Mouse (Mus musculus) midbrain, embryonic 13.5 days (tissue): Measurements from ENCODE around the gene Zfp612. TPM values are rescaled to one million over a fixed set of nuclear protein-coding genes. Genes with fewer than 3 reads are reported as not detected.
A peak's percentile ranks its signal among the peaks of the same experiment; 100 is the strongest.
"Not testable (repeated sequence)": the region's sequence is repeated elsewhere in the genome, so short reads cannot be mapped to it uniquely, and the experiment has no call there.

ENCODE experiments used
- ATAC-seq: fragments of 200-750 bp; cut with Nextera tagmentation; 2 replicates; pipeline ENCODE4 v1.8.0; 2017; ENCODE audit warnings: mild to moderate bottlenecking, moderate TSS enrichment, moderate library complexity
- H3K27ac ChIP-seq: fragments of 300-500 bp; sonication (generic); 2 replicates; pipeline ENCODE4 v1.5.1; 2015; ENCODE audit warnings: inconsistent platforms, mild to moderate bottlenecking, moderate library complexity
- H3K27me3 ChIP-seq: fragments of 300-500 bp; sonication (generic); 2 replicates; pipeline ENCODE4 v1.6.1; 2015; ENCODE audit warnings: mild to moderate bottlenecking, inconsistent platforms
- H3K36me3 ChIP-seq: fragments of 300-500 bp; sonication (generic); 2 replicates; pipeline ENCODE4 v1.6.1; 2015; ENCODE audit warnings: mild to moderate bottlenecking, inconsistent platforms
- H3K4me1 ChIP-seq: fragments of 300-500 bp; sonication (generic); replicated peaks from 2 replicates; pipeline ENCODE4 v1.6.1; 2015; ENCODE audit warnings: inconsistent platforms
- H3K4me2 ChIP-seq: fragments of 300-500 bp; sonication (generic); replicated peaks from 2 replicates; pipeline ENCODE4 v1.6.1; 2015; ENCODE audit warnings: moderate library complexity, mild to moderate bottlenecking, inconsistent platforms
- H3K4me3 ChIP-seq: fragments of 300-500 bp; sonication (generic); replicated peaks from 2 replicates; pipeline ENCODE4 v1.5.1; 2015; ENCODE audit warnings: mild to moderate bottlenecking, inconsistent platforms
- H3K9ac ChIP-seq: fragments of 300-500 bp; sonication (generic); replicated peaks from 2 replicates; pipeline ENCODE4 v1.6.1; 2015; ENCODE audit warnings: mild to moderate bottlenecking, inconsistent platforms
- H3K9me3 ChIP-seq: fragments of 300-500 bp; sonication (generic); 2 replicates; pipeline ENCODE4 v1.6.1; 2016; ENCODE audit warnings: mild to moderate bottlenecking, inconsistent platforms
- WGBS: fragments of 180-500 bp; shearing (Covaris S2); methylation state at CpG from one replicate; pipeline ENCODE4 v1.1.7; 2015; 5-methylcytosine and 5-hydroxymethylcytosine counted together
- polyA plus RNA-seq: library from polyadenylated mRNA; unstranded; fragments of >200 nt; fragmentation: Nextera tagmentation; extraction: Ambion mirVana; gene quantifications from 2 replicates; pipeline ENCODE4 v1.2.1, GENCODE M21; 2015

Gene Zfp612
- polyA plus RNA-seq, result 19.8 and 20.3 TPM in 2 replicates

GRCm38 (mm10) chr8:110079282-110080221, at the start of gene Zfp612:
TSS of gene Zfp612 (plus strand) at chr8:110079746.
- Histone ChIP-seq H3K9me3 (no peaks in the 10 kb centered on the region), H3K9ac (peak within 1 kb of the TSS; percentile 86), H3K36me3 (peaks cover 25% of the 10 kb centered on the region), H3K27ac (peak within 1 kb of the TSS; percentile 44), H3K4me3 (peak within 1 kb of the TSS; percentile 78), H3K27me3 (peaks cover 4% of the 10 kb centered on the region; the same call in 1 of the 2 replicates), H3K4me1 (peaks cover 26% of the 10 kb centered on the region), H3K4me2 (peak within 1 kb of the TSS; percentile 77)
- 6% methylated on average over 54 of the region's 54 CpGs for WGBS
- peak; percentile 97 for ATAC-seq

GRCm38 (mm10) chr8:110033771-110034170, 45.8 kb upstream of the Zfp612 start:
- WGBS, result 32% methylated on average over 8 of the region's 8 CpGs
- not testable (repeated sequence) for H3K27ac ChIP-seq

GRCm38 (mm10) chr8:110034331-110034730, 45.2 kb upstream of the Zfp612 start:
- no peaks in the 10 kb centered on the region for H3K27me3 ChIP-seq

More at GRCm38 (mm10) chr8:110033771-110034170, 45.8 kb upstream of the Zfp612 start:
- H3K4me1 ChIP-seq, result peaks cover 11% of the 10 kb centered on the region
- H3K27me3 ChIP-seq, H3K4me2 ChIP-seq, ATAC-seq, H3K9ac ChIP-seq, H3K36me3 ChIP-seq, H3K9me3 ChIP-seq, H3K4me3 ChIP-seq: not testable (repeated sequence)

GRCm38 (mm10) chr8:110036156-110036555, 43.4 kb upstream of the Zfp612 start:
- Histone ChIP-seq H3K4me2 (no peak overlapping the region), H3K27me3 (no peaks in the 10 kb centered on the region), H3K27ac (no peak overlapping the region), H3K4me1 (peaks cover 11% of the 10 kb centered on the region), H3K9me3 (no peaks in the 10 kb centered on the region), H3K9ac (no peak overlapping the region), H3K4me3 (no peak overlapping the region), H3K36me3 (no peaks in the 10 kb centered on the region)
- WGBS, result 64% methylated on average over 2 of the region's 2 CpGs
- no peak for ATAC-seq

More at GRCm38 (mm10) chr8:110034331-110034730, 45.2 kb upstream of the Zfp612 start:
- Histone ChIP-seq H3K9ac (no peak overlapping the region), H3K36me3 (no peaks in the 10 kb centered on the region), H3K27ac (no peak overlapping the region), H3K9me3 (peaks cover 2% of the 10 kb centered on the region; the same call in 1 of the 2 replicates), H3K4me2 (no peak overlapping the region), H3K4me1 (peaks cover 11% of the 10 kb centered on the region), H3K4me3 (no peak overlapping the region)
- ATAC-seq, result no peak
- WGBS, result 57% methylated on average over 4 of the region's 4 CpGs

GRCm38 (mm10) chr8:110039216-110039615, 40.3 kb upstream of the Zfp612 start:
- H3K4me1 ChIP-seq, result peaks cover 5% of the 10 kb centered on the region
- H3K4me2 ChIP-seq, result no peak overlapping the region
- H3K36me3 ChIP-seq, result no peaks in the 10 kb centered on the region
- no peaks in the 10 kb centered on the region for H3K27me3 ChIP-seq
- 48% methylated on average over 7 of the region's 7 CpGs for WGBS
- no peak overlapping the region for H3K4me3 ChIP-seq
- no peak for ATAC-seq
- H3K9ac ChIP-seq, result no peak overlapping the region
- H3K27ac ChIP-seq, result no peak overlapping the region
- no peaks in the 10 kb centered on the region for H3K9me3 ChIP-seq

GRCm38 (mm10) chr8:110039659-110040058, 39.9 kb upstream of the Zfp612 start, which contains the start of gene Chst4:
TSS of gene Chst4 (minus strand) at chr8:110039740.
- Histone ChIP-seq H3K27me3 (no peaks in the 10 kb centered on the region), H3K4me1 (0 out of 2 replicates have a peak, but pooled peaks cover under 1% of the 10 kb centered on the region), H3K36me3 (no peaks in the 10 kb centered on the region), H3K9me3 (no peaks in the 10 kb centered on the region), H3K4me2 (no peak within 1 kb of the TSS), H3K9ac (no peak within 1 kb of the TSS), H3K27ac (no peak within 1 kb of the TSS), H3K4me3 (no peak within 1 kb of the TSS)
- ATAC-seq, result no peak
- 87% methylated on average over 5 of the region's 5 CpGs for WGBS

GRCm38 (mm10) chr8:110040509-110040908, 39.0 kb upstream of the Zfp612 start:
- no peak for ATAC-seq
- no peaks in the 10 kb centered on the region for H3K36me3 ChIP-seq

GRCm38 (mm10) chr8:110051208-110051607, 28.3 kb upstream of the Zfp612 start:
- H3K36me3 ChIP-seq, result no peaks in the 10 kb centered on the region
- no peaks in the 10 kb centered on the region for H3K4me1 ChIP-seq
- no peak overlapping the region for H3K27ac ChIP-seq
- no peak overlapping the region for H3K9ac ChIP-seq
- H3K4me2 ChIP-seq, result no peak overlapping the region
- no peaks in the 10 kb centered on the region for H3K9me3 ChIP-seq
- WGBS, result 89% methylated on average over 6 of the region's 6 CpGs
- no peak overlapping the region for H3K4me3 ChIP-seq
- no peak for ATAC-seq
- H3K27me3 ChIP-seq, result no peaks in the 10 kb centered on the region

More at GRCm38 (mm10) chr8:110040509-110040908, 39.0 kb upstream of the Zfp612 start:
- H3K27ac ChIP-seq, result no peak overlapping the region
- no peak overlapping the region for H3K4me3 ChIP-seq
- no peaks in the 10 kb centered on the region for H3K27me3 ChIP-seq
- no peak overlapping the region for H3K9ac ChIP-seq
- no peak overlapping the region for H3K4me2 ChIP-seq
- 82% methylated on average over 4 of the region's 4 CpGs for WGBS
- no peaks in the 10 kb centered on the region for H3K4me1 ChIP-seq
- no peaks in the 10 kb centered on the region for H3K9me3 ChIP-seq

GRCm38 (mm10) chr8:110058207-110058606, 21.3 kb upstream of the Zfp612 start:
- Histone ChIP-seq H3K9me3 (no peaks in the 10 kb centered on the region), H3K27me3 (no peaks in the 10 kb centered on the region), H3K4me3 (no peak overlapping the region), H3K9ac (no peak overlapping the region), H3K27ac (no peak overlapping the region), H3K36me3 (no peaks in the 10 kb centered on the region), H3K4me2 (no peak overlapping the region), H3K4me1 (no peaks in the 10 kb centered on the region)
- ATAC-seq, result no peak
- WGBS, result 81% methylated on average over 8 of the region's 8 CpGs

- Histone ChIP-seq H3K9me3 (no peaks in the 10 kb centered on the region), H3K4me1 (no peaks in the 10 kb centered on the region), H3K27ac (no peak overlapping the region), H3K36me3 (no peaks in the 10 kb centered on the region), H3K9ac (no peak overlapping the region), H3K4me3 (no peak overlapping the region), H3K4me2 (no peak overlapping the region), H3K27me3 (no peaks in the 10 kb centered on the region)
- WGBS, result 80% methylated on average over 9 of the region's 9 CpGs
- no peak for ATAC-seq
These were observed 15.4 kb upstream of the Zfp612 start for GRCm38 (mm10) chr8:110064161-110064560.

GRCm38 (mm10) chr8:110064606-110065365, 14.8 kb upstream of the Zfp612 start:
- Histone ChIP-seq H3K4me1 (no peaks in the 10 kb centered on the region), H3K27ac (no peak overlapping the region), H3K9me3 (no peaks in the 10 kb centered on the region), H3K9ac (no peak overlapping the region), H3K4me2 (no peak overlapping the region), H3K4me3 (no peak overlapping the region), H3K36me3 (no peaks in the 10 kb centered on the region), H3K27me3 (no peaks in the 10 kb centered on the region)
- no peak for ATAC-seq
- 94% methylated on average over 18 of the region's 18 CpGs for WGBS

- no peak overlapping the region for H3K27ac ChIP-seq
- no peak overlapping the region for H3K9ac ChIP-seq
- H3K27me3 ChIP-seq, result no peaks in the 10 kb centered on the region
- WGBS, result 88% methylated on average over 4 of the region's 4 CpGs
- ATAC-seq, result no peak
- no peak overlapping the region for H3K4me2 ChIP-seq
- no peak overlapping the region for H3K4me3 ChIP-seq
- no peaks in the 10 kb centered on the region for H3K4me1 ChIP-seq
- H3K36me3 ChIP-seq, result no peaks in the 10 kb centered on the region
- H3K9me3 ChIP-seq, result no peaks in the 10 kb centered on the region
These were observed 13.9 kb upstream of the Zfp612 start for GRCm38 (mm10) chr8:110065676-110066075.
